Mouse (Mus musculus): ENCODE results near the gene Eif4e.

DNA sequence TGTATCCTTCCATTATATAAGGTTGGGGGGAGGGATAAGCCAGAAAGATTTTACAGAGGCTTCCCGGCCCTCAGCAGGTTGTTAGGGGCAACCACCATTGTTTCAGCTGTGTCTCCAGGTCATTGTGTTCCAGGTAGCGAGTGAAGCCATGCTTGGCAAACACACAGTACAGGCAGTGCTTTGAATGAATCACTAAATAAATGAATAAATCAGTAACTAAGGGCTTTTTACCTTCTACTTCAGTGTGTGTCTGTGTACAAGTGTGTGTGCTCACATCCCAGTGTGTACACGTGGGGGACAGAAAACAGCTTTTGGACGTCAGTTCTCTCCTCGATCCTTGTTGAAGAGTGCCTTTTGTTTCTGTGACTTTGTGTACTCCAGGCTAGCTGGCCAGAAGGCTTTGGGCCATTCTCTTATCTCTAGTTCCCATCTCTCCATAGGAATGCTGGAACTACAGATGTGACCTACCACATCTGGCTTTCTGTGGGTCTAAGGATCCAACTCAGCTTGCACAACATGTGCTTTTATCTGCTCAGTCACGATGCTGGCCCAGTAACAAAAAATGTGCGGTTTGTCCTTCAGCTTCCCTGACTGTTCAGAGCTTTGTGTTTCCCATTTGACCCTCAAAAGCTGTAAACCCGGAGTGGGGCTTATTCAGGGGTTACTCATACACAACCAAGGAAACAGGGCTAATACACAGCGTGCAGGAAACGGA, 10.2 kb upstream of the Eif4e start:
- TF ChIP-seq CTCF (conservative IDR thresholded peaks at IDR 0.05; ENCODE audit: insufficient read depth, insufficient read length, low read depth, low read length) (no peak), POLR2A (IDR thresholded peaks at IDR 0.05; ENCODE audit: low read depth, low read length) (no peak)

Measured in kidney, adult 2 months (tissue).